Mouse (Mus musculus) cerebellum, postnatal 4 days (tissue): Measurements from ENCODE around the gene Plppr1.

ENCODE experiments used
- DNase-seq, 2 experiments: peaks; one replicate each; pipeline ENCODE4 v3.0.0; 2022; ENCODE audit warnings: low spot score in 2 of 2, mixed read lengths in 1 of 2

The Plppr1 gene

GRCm38 (mm10) chr4:49059021-49059401, at the start of gene Plppr1:
Plppr1 (plus strand) TSS chr4:49059273.
- DNase-seq = peak; percentile 48 to 79

GRCm38 (mm10) chr4:49016701-49017100, 42.4 kb upstream of the Plppr1 start:
- no peak for DNase-seq

- no peak for DNase-seq
Observed at GRCm38 (mm10) chr4:49023221-49023620, 35.9 kb upstream of the Plppr1 start.

- DNase-seq = no peak
Observed at GRCm38 (mm10) chr4:49038311-49038710, 20.8 kb upstream of the Plppr1 start.

- peak in 1 of 2 experiments; percentile 37 for DNase-seq
Observed at GRCm38 (mm10) chr4:49039854-49040253, 19.2 kb upstream of the Plppr1 start.

GRCm38 (mm10) chr4:49041655-49042054, 17.4 kb upstream of the Plppr1 start:
- DNase-seq = peak; percentile 46 to 84

GRCm38 (mm10) chr4:49050628-49051027, 8.4 kb upstream of the Plppr1 start:
- DNase-seq = no peak

- DNase-seq = no peak
Observed at GRCm38 (mm10) chr4:49057916-49058315, 1.2 kb upstream of the Plppr1 start.

GRCm38 (mm10) chr4:49058557-49058956, 516 bp upstream of the Plppr1 start:
- no peak for DNase-seq

GRCm38 (mm10) chr4:49059402-49060381, 619 bp downstream of the Plppr1 start:
- DNase-seq = peak in 1 of 2 experiments; percentile 62

GRCm38 (mm10) chr4:49069471-49069870, 10.4 kb downstream of the Plppr1 start:
- DNase-seq = no peak

GRCm38 (mm10) chr4:49072886-49073285, 13.8 kb downstream of the Plppr1 start:
- DNase-seq = peak in 1 of 2 experiments; percentile 77

GRCm38 (mm10) chr4:49075881-49076280, 16.8 kb downstream of the Plppr1 start:
- no peak for DNase-seq

GRCm38 (mm10) chr4:49079399-49079798, 20.3 kb downstream of the Plppr1 start:
- no peak for DNase-seq

GRCm38 (mm10) chr4:49088205-49088604, 29.1 kb downstream of the Plppr1 start:
- no peak for DNase-seq

GRCm38 (mm10) chr4:49090461-49090860, 31.4 kb downstream of the Plppr1 start:
- no peak for DNase-seq

GRCm38 (mm10) chr4:49099448-49099847, 40.4 kb downstream of the Plppr1 start:
- DNase-seq = no peak

- no peak for DNase-seq
Observed at GRCm38 (mm10) chr4:49101934-49102768, 43.1 kb downstream of the Plppr1 start.

GRCm38 (mm10) chr4:49102769-49103193, 43.7 kb downstream of the Plppr1 start:
- DNase-seq = no peak

GRCm38 (mm10) chr4:49104860-49105259, 45.8 kb downstream of the Plppr1 start:
- DNase-seq = no peak

- DNase-seq = no peak
Observed at GRCm38 (mm10) chr4:49107895-49108294, 48.8 kb downstream of the Plppr1 start.

GRCm38 (mm10) chr4:49108371-49108770, 49.3 kb downstream of the Plppr1 start:
- DNase-seq = no peak
